Mouse (Mus musculus) frontal cortex, adult 2 months (tissue): ENCODE results near the gene Ndufs7. TPM values are rescaled to one million over a fixed set of nuclear protein-coding genes. Genes with fewer than 3 reads are reported as not detected.

ENCODE experiments used
- DNase-seq, 2 experiments: peaks; one replicate each; pipeline ENCODE4 v3.0.0; 2022; ENCODE audit warnings: low spot score in 1 of 2; ENCODE audit errors: extremely low spot score in 1 of 2
- polyA plus RNA-seq: library from polyadenylated mRNA; depleted of rRNA; stranded (reverse); fragments of >200 nt; gene quantifications from 2 replicates; pipeline ENCODE4 v1.2.3, GENCODE M21; 2012

Ndufs7 gene
- polyA plus RNA-seq, 1 experiment, result 380 TPM

GRCm38 (mm10) chr10:80288097-80288496 is 39.2 kb downstream of the Ndufs7 start:
- no peak for DNase-seq

- no peak for DNase-seq
Measured at GRCm38 (mm10) chr10:80288657-80289056, 39.7 kb downstream of the Ndufs7 start.

- peak; percentile 85 to 95 for DNase-seq
Measured at GRCm38 (mm10) chr10:80292251-80293146, 43.6 kb downstream of the Ndufs7 start, which contains the start of gene Rps15. TSS of gene Rps15 (plus strand) at chr10:80292453.

GRCm38 (mm10) chr10:80293325-80293724 is 44.4 kb downstream of the Ndufs7 start:
- no peak for DNase-seq

GRCm38 (mm10) chr10:80294311-80294710 is 45.4 kb downstream of the Ndufs7 start:
- DNase-seq, result no peak

GRCm38 (mm10) chr10:80294788-80295303 is 45.9 kb downstream of the Ndufs7 start:
- no peak for DNase-seq

GRCm38 (mm10) chr10:80295618-80296425 is 46.9 kb downstream of the Ndufs7 start, which contains the start of gene Apc2:
TSS of gene Apc2 (plus strand) at chr10:80295977.
- peak; percentile 74 to 79 for DNase-seq

GRCm38 (mm10) chr10:80296824-80297223 is 47.9 kb downstream of the Ndufs7 start:
- no peak for DNase-seq

- DNase-seq, result no peak
Measured at GRCm38 (mm10) chr10:80297526-80298133, 48.7 kb downstream of the Ndufs7 start.

GRCm38 (mm10) chr10:80298571-80299281 is 49.8 kb downstream of the Ndufs7 start:
- peak; percentile 83 to 93 for DNase-seq

GRCm38 (mm10) chr10:80299301-80299700 is 50.4 kb downstream of the Ndufs7 start:
- DNase-seq, result no peak

- no peak for DNase-seq
Measured at GRCm38 (mm10) chr10:80299824-80300223, 50.9 kb downstream of the Ndufs7 start.

- DNase-seq, result no peak
Measured at GRCm38 (mm10) chr10:80300672-80301181, 51.8 kb downstream of the Ndufs7 start.

GRCm38 (mm10) chr10:80301256-80302081 is 52.5 kb downstream of the Ndufs7 start:
- DNase-seq, result no peak

- DNase-seq, result no peak
Measured at GRCm38 (mm10) chr10:80302082-80302355, 53.1 kb downstream of the Ndufs7 start.

GRCm38 (mm10) chr10:80302471-80302881 is 53.6 kb downstream of the Ndufs7 start:
- peak; percentile 58 to 65 for DNase-seq

GRCm38 (mm10) chr10:80304458-80304857 is 55.5 kb downstream of the Ndufs7 start:
- DNase-seq, result no peak

- DNase-seq, result no peak
Measured at GRCm38 (mm10) chr10:80304862-80305261, 55.9 kb downstream of the Ndufs7 start.
